Mouse (Mus musculus): ENCODE measurements around the gene Cldn34b1. TPM values are rescaled to one million over a fixed set of nuclear protein-coding genes. Genes with fewer than 3 reads are reported as not detected.
"Not testable (repeated sequence)": the region's sequence is repeated elsewhere in the genome, so short reads cannot be mapped to it uniquely, and the experiment has no call there.

Cldn34b1 gene
- polyA plus RNA-seq (2012), result not detected in 2 replicates

DNA sequence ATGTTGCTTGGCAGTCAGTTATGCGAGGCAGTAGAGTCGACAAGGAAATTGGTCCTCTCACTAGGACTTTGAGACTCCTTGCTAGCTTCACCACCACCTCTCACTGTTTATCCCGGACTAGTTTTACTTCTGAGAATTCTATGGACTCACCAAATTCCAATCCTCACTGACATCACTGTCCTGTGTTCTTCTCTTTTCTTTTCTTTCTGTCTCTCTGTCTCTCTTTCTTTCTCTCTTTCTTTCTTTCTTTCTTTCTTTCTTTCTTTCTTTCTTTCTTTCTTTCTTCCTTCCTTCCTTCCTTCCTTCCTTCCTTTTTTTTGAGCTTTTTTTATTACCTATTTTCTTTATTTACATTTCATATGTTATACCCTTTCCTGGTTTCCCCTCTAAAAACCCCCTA, at the start of gene Cldn34b1:
Gene Cldn34b1, minus strand, starts transcription at position 101 of the 400 bp plus-strand sequence.
- not testable (repeated sequence) for TF ChIP-seq GATA1 (IDR thresholded peaks at IDR 0.05; ENCODE audit: low read length)

DNA sequence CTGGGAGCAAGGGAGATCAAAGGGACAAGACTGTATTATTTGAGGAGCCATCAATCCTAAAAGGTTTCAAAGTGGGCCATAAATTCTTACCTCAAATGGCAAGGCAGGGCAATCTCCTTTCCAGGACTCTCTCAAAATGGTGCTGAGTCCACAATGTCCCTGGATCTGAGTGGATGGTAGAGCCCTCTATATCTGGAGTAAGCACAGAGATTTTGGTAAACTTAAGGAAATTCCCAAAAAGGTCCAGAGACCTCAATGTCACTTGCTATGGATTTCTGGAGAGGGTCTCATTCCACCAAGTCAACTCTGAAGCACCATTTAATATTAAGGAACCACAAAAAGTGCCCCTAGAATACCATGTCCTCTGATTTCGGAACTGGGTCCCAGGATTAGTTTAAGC, 45.8 kb upstream of the Cldn34b1 start, which contains the start of gene Magea6:
Gene Magea6, minus strand, starts transcription at position 101 of the 400 bp plus-strand sequence.
- TF ChIP-seq GATA1 (IDR thresholded peaks at IDR 0.05; ENCODE audit: low read length), result not testable (repeated sequence)

Other genes with a start within 250 kb of the Cldn34b1 start
- gene Magea6, start 45.7 kb upstream of the Cldn34b1 start, polyA plus RNA-seq (2012), result not detected in 2 replicates
- gene Magea3, start 59.2 kb upstream of the Cldn34b1 start, polyA plus RNA-seq (2012), result not detected in 2 replicates
- not detected in 2 replicates for gene Magea8, start 105.6 kb upstream of the Cldn34b1 start, polyA plus RNA-seq (2012)
- gene Magea5, start 172.9 kb upstream of the Cldn34b1 start, polyA plus RNA-seq (2012), result not detected in 2 replicates
- not detected in 2 replicates for gene Magea1, start 199.5 kb upstream of the Cldn34b1 start, polyA plus RNA-seq (2012)
- gene Magea2, start 203.4 kb upstream of the Cldn34b1 start, polyA plus RNA-seq (2012), result not detected in 2 replicates
- gene Cldn34b2, start 238.1 kb upstream of the Cldn34b1 start, polyA plus RNA-seq (2012), result not detected in 2 replicates